Mouse (Mus musculus) CH12.LX (cell line): ENCODE measurements around the gene BC030870. TPM values are rescaled to one million over a fixed set of nuclear protein-coding genes. Genes with fewer than 3 reads are reported as not detected.
"Not testable (repeated sequence)": the region's sequence is repeated elsewhere in the genome, so short reads cannot be mapped to it uniquely, and the experiment has no call there.

Experiments
- DNase-seq: peaks from one replicate; pipeline ENCODE4 v3.0.0-alpha.2; 2013; ENCODE audit errors: extremely low read depth
- H3K27ac ChIP-seq: 2 replicates; pipeline ENCODE4 v1.5.1; 2012; ENCODE audit warnings: low read depth, mild to moderate bottlenecking, control low read depth, moderate library complexity; ENCODE audit not compliant: insufficient read depth
- H3K27me3 ChIP-seq: replicated peaks from 2 replicates; pipeline ENCODE3; 2012; ENCODE audit warnings: inconsistent platforms
- H3K36me3 ChIP-seq, 2 experiments: replicated peaks in 1 of 2; 2 replicates each; pipeline versions ENCODE3 to v1.6.1; 2012; ENCODE audit warnings: inconsistent platforms in 1 of 2, low read length in 1 of 2, mild to moderate bottlenecking in 1 of 2, mixed read lengths in 1 of 2, moderate library complexity in 1 of 2; ENCODE audit not compliant: control insufficient read depth in 1 of 2, insufficient read depth in 1 of 2
- H3K4me1 ChIP-seq, 2 experiments: 2 replicates each; pipeline ENCODE4 v1.6.1; 2012; ENCODE audit warnings: inconsistent platforms in 1 of 2, moderate library complexity in 1 of 2; ENCODE audit not compliant: insufficient read depth in 2 of 2, control insufficient read depth in 1 of 2
- H3K4me2 ChIP-seq: 2 replicates; pipeline ENCODE4 v1.6.1; 2012; ENCODE audit warnings: low read depth, mild to moderate bottlenecking, control low read depth; ENCODE audit not compliant: poor library complexity, insufficient read depth, severe bottlenecking
- H3K4me3 ChIP-seq, 3 experiments: fragments of 150-350 bp in 1 of 3; sonication (generic) in 1 of 3; replicated peaks in 1 of 3; 2 replicates each; pipeline versions ENCODE3 to v1.5.1; 2011 to 2012; ENCODE audit warnings: low read depth in 2 of 3, low read length in 2 of 3, mild to moderate bottlenecking in 2 of 3, moderate library complexity in 2 of 3, control low read depth in 1 of 3, improper control_type of control experiment in 1 of 3, inconsistent platforms in 1 of 3, mixed read lengths in 1 of 3; ENCODE audit not compliant: poor library complexity in 1 of 3
- H3K79me2 ChIP-seq: replicated peaks from 2 replicates; pipeline ENCODE4 v1.6.1; 2012; ENCODE audit warnings: mild to moderate bottlenecking, moderate library complexity; ENCODE audit not compliant: control insufficient read depth, poor library complexity, insufficient read depth, severe bottlenecking; ENCODE audit errors: extremely low read depth
- H3K9ac ChIP-seq: 2 replicates; pipeline ENCODE4 v1.6.1; 2012; ENCODE audit warnings: low read depth, mild to moderate bottlenecking, control low read depth, moderate library complexity; ENCODE audit not compliant: insufficient read depth
- H3K9me3 ChIP-seq: replicated peaks from 2 replicates; pipeline ENCODE3; 2012; ENCODE audit warnings: low read length, inconsistent platforms, mixed read lengths
- CHD1 ChIP-seq: IDR thresholded peaks from 2 replicates; pipeline ENCODE4 v1.6.1; 2012; ENCODE audit warnings: low read depth, low read length, improper control_type of control experiment, inconsistent platforms
- CTCF ChIP-seq, 2 experiments: IDR thresholded peaks in 1 of 2; conservative IDR thresholded peaks in 1 of 2; 2 replicates each; pipeline ENCODE4 v1.5.1; 2011 to 2012; ENCODE audit warnings: low read depth in 2 of 2, low read length in 2 of 2, improper control_type of control experiment in 1 of 2, inconsistent platforms in 1 of 2, mild to moderate bottlenecking in 1 of 2, moderate library complexity in 1 of 2
- E2F4 ChIP-seq: IDR thresholded peaks from 2 replicates; pipeline ENCODE4 v1.6.1; 2011; ENCODE audit warnings: low read depth, low read length, improper control_type of control experiment; ENCODE audit not compliant: insufficient replicate concordance
- ELF1 ChIP-seq: IDR thresholded peaks from 2 replicates; pipeline ENCODE4 v1.6.1; 2014; ENCODE audit warnings: low read depth, mild to moderate bottlenecking, inconsistent platforms, low read length, improper control_type of control experiment
- HCFC1 ChIP-seq: IDR thresholded peaks from 2 replicates; pipeline ENCODE4 v1.6.1; 2012; ENCODE audit warnings: low read depth, mild to moderate bottlenecking, inconsistent platforms, low read length, improper control_type of control experiment
- KAT2A ChIP-seq: IDR thresholded peaks from 2 replicates; pipeline ENCODE4 v1.6.1; 2012; ENCODE audit warnings: low read length, improper control_type of control experiment, inconsistent platforms; ENCODE audit not compliant: insufficient replicate concordance
- MAFK ChIP-seq: IDR thresholded peaks from 2 replicates; pipeline ENCODE4 v1.6.1; 2011; ENCODE audit warnings: low read length, improper control_type of control experiment; ENCODE audit not compliant: insufficient replicate concordance
- MYC ChIP-seq: IDR thresholded peaks from 2 replicates; pipeline ENCODE4 v1.6.1; 2011; ENCODE audit warnings: low read depth, mild to moderate bottlenecking, improper control_type of control experiment, low read length
- POLR2AphosphoS2 ChIP-seq: IDR thresholded peaks from 2 replicates; pipeline ENCODE4 v1.6.1; 2011; ENCODE audit warnings: low read depth, low read length, improper control_type of control experiment
- RAD21 ChIP-seq: IDR thresholded peaks from 2 replicates; pipeline ENCODE4 v1.6.1; 2011; ENCODE audit warnings: low read depth, mild to moderate bottlenecking, low read length, improper control_type of control experiment, moderate library complexity
- RCOR1 ChIP-seq: conservative IDR thresholded peaks from 2 replicates; pipeline ENCODE4 v1.6.1; 2012; ENCODE audit warnings: low read depth, mild to moderate bottlenecking, inconsistent platforms, low read length, improper control_type of control experiment
- SIN3A ChIP-seq: IDR thresholded peaks from 2 replicates; pipeline ENCODE4 v1.6.1; 2012; ENCODE audit warnings: low read length, improper control_type of control experiment, inconsistent platforms
- SMC3 ChIP-seq: IDR thresholded peaks from 2 replicates; pipeline ENCODE4 v1.6.1; 2011; ENCODE audit warnings: low read depth, low read length, improper control_type of control experiment
- TBP ChIP-seq: conservative IDR thresholded peaks from 2 replicates; pipeline ENCODE4 v1.6.1; 2011; ENCODE audit warnings: low read depth, low read length, improper control_type of control experiment
- UBTF ChIP-seq: IDR thresholded peaks from 2 replicates; pipeline ENCODE4 v1.6.1; 2012; ENCODE audit warnings: low read depth, mild to moderate bottlenecking, inconsistent platforms, low read length, improper control_type of control experiment, moderate library complexity
- USF2 ChIP-seq: conservative IDR thresholded peaks from 2 replicates; pipeline ENCODE4 v1.6.1; 2011; ENCODE audit warnings: low read depth, low read length, improper control_type of control experiment
- ZC3H11A ChIP-seq: IDR thresholded peaks from 2 replicates; pipeline ENCODE4 v1.6.1; 2012; ENCODE audit warnings: low read depth, mild to moderate bottlenecking, inconsistent platforms, low read length, improper control_type of control experiment
- ZNF384 ChIP-seq: IDR thresholded peaks from 2 replicates; pipeline ENCODE4 v1.6.1; 2012; ENCODE audit warnings: low read depth, low read length, improper control_type of control experiment, inconsistent platforms
- dilution Hi-C: fragments of 300-500 bp; cut with MboI; formaldehyde crosslinking; loops from 2 replicates; pipeline ENCODE4 v1.14.3; 2020; ENCODE audit warnings: low sequenced_read_pairs; ENCODE audit not compliant: extremely low pct_unique_long_range_greater_than_20kb, extremely low pct_ligation_motif_present
- in situ Hi-C: fragments of 300-500 bp; cut with MboI; formaldehyde crosslinking; loops from 3 replicates; pipeline ENCODE4 v1.14.3; 2019; ENCODE audit warnings: low sequenced_read_pairs, low pct_ligation_motif_present, low pct_unique_long_range_greater_than_20kb, mixed read lengths
- polyA plus RNA-seq: library from polyadenylated mRNA; unstranded; fragments of >175 nt; gene quantifications from 2 replicates; pipeline ENCODE4 v1.2.1, GENCODE M21; 2012; ENCODE audit warnings: low read depth; ENCODE audit not compliant: insufficient read length
- total RNA-seq, 2 experiments: library from RNA; depleted of rRNA; stranded (reverse); fragments of 300-350 nt in 1 of 2; fragments of >200 nt in 1 of 2; gene quantifications; 2 replicates each; pipeline ENCODE4 v1.2.3; 2012 to 2014

BC030870 gene
- total and polyA plus RNA-seq, 3 experiments: not detected

DNA sequence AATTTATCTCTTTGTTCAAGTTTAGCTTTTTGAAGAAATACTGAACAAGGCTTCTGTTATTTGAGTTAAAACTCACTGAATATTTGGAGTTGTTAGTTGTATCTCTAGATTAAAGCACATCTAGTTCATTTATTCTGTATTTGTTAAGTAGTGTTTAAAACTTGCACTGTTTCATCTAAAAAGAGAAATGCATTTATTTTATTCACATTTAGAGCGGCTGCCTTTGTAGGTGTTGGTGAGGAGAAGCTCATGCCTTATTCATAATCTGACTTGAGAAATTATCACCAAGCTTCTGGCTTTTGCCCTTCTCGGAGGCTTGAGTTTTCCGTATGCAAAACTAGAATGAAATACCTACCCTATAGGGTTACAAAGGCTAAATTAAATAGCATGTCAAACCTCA is 39.8 kb upstream of the BC030870 start:
- Histone ChIP-seq H3K36me3 (no peaks in the 10 kb centered on the region), H3K27ac (no peak overlapping the region), H3K4me3 (no peak overlapping the region), H3K4me1 (no peaks in the 10 kb centered on the region), H3K79me2 (no peaks in the 10 kb centered on the region), H3K9me3 (no peaks in the 10 kb centered on the region), H3K27me3 (no peaks in the 10 kb centered on the region), H3K9ac (no peak overlapping the region), H3K4me2 (no peak overlapping the region)
- DNase-seq: no peak
- TF ChIP-seq E2F4 (no peak), KAT2A (no peak)
- dilution Hi-C loops: no loop called here
- in situ Hi-C loops: loop anchor here (25.0 kb wide), 1 partner anchor 1268 kb away; no protein-coding TSS in a partner anchor

DNA sequence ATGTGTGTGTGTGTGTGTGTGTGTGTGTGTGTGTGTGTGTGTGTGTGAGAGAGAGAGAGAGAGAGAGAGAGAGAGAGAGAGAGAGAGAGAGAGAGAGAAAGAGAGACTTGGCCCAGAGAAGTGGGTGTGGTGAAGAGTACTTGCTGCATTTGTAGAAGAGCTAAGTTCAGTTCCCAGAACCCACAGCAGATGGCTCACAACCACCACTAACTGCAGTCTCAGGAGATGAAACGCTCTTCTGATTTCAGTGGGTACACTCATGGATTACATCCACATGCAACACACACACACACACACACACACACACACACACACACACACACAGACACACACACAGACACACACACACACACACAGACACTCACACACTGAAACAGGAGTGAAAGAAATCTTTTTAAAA is 31.3 kb upstream of the BC030870 start:
- H3K4me3 ChIP-seq, dilution Hi-C loops, H3K36me3 ChIP-seq, H3K79me2 ChIP-seq, H3K4me2 ChIP-seq, H3K27me3 ChIP-seq, H3K27ac ChIP-seq, H3K9me3 ChIP-seq, H3K4me1 ChIP-seq, H3K9ac ChIP-seq: not testable (repeated sequence)
- peak; percentile 43 for DNase-seq
- TF ChIP-seq RAD21 (peak; percentile 54), CTCF (conservative IDR thresholded peaks at IDR 0.05 in 1 of 2, IDR thresholded peaks at IDR 0.05 in 1 of 2; ENCODE audit: low read depth in 2 of 2, low read length in 2 of 2) (peak in 1 of 2 experiments; percentile 49; a peak in 2 of 4 replicates), SMC3 (peak; percentile 52)
- in situ Hi-C loops: loop anchor here (25.0 kb wide), 1 partner anchor 1277 kb away; no protein-coding TSS in a partner anchor

DNA sequence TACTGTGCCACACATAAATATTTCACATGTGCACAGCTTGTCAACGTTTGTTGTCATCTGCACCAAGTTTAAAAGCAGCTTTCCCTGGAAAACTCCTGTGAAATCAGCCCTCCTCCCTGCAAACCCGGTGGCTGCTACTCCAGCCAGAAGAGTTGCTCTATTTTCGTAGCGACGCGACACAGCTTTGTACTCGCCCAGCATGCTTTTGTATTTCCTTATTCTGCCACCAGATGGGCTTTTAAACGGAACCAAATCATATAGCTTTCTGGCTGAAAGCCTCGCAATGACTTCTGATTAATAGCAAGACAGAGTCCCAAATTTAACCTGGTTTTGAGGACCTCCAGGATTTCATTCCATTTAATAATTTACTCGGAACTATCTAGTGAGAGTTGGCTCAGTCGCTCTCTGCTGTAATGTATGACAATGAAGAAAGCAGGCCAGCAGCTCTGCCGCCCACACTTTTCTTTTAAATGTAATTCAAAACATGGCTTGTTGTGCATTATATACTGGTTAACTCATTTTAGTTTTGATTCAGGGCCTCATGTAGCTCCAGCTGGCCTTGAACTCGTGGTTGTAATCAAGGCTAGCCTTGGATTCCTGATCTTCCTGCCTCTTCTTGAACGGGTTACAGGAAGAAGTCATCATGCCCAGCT is 29.9 kb upstream of the BC030870 start:
- Histone ChIP-seq H3K27me3 (no peaks in the 10 kb centered on the region), H3K4me1 (no peaks in the 10 kb centered on the region), H3K4me2 (peak overlapping the region; percentile 46; the same call in 1 of the 2 replicates), H3K36me3 (no peaks in the 10 kb centered on the region), H3K79me2 (no peaks in the 10 kb centered on the region), H3K27ac (no peak overlapping the region), H3K9ac (no peak overlapping the region), H3K4me3 (no peak overlapping the region), H3K9me3 (no peaks in the 10 kb centered on the region)
- in situ Hi-C loops (loop anchor here (25.0 kb wide), 1 partner anchor 1278 kb away; no protein-coding TSS in a partner anchor), dilution Hi-C loops (no loop called here)
- TF ChIP-seq ZC3H11A (no peak), UBTF (no peak), ZNF384 (no peak), RCOR1 (no peak), ELF1 (no peak), SIN3A (no peak), TBP (no peak), RAD21 (no peak), POLR2AphosphoS2 (no peak), KAT2A (no peak), MAFK (no peak), MYC (no peak), HCFC1 (no peak), USF2 (no peak), CHD1 (no peak)
- DNase-seq: no peak
